Mouse (Mus musculus): ENCODE measurements around the gene Rab22a. TPM values are rescaled to one million over a fixed set of nuclear protein-coding genes. Genes with fewer than 3 reads are reported as not detected.
"Not testable (repeated sequence)": the region's sequence is repeated elsewhere in the genome, so short reads cannot be mapped to it uniquely, and the experiment has no call there.

Rab22a gene
- 10 to 100 TPM; 32.8 to 37.0 TPM for total RNA-seq (2021)
- long read RNA-seq, experiment 1, full-length matches to known transcripts = 94 of 106 reads
- long read RNA-seq, experiment 1, partial matches to known transcripts = 1 of 106 reads
- long read RNA-seq, experiment 1, other reads (novel, unspliced or antisense) = 11 of 106 reads
- long read RNA-seq, experiment 2, full-length matches to known transcripts = 114 of 128 reads
- long read RNA-seq, experiment 2, partial matches to known transcripts = 6 of 128 reads
- long read RNA-seq, experiment 2, other reads (novel, unspliced or antisense) = 8 of 128 reads

- DNase-seq (ENCODE audit: low spot score in 2 of 2) = peak; percentile 96 to 97
Measured at GRCm38 (mm10) chr2:173659057-173659925, at the start of gene Rab22a. Rab22a (plus strand) TSS chr2:173659760.

GRCm38 (mm10) chr2:173615378-173616081 is 44.0 kb upstream of the Rab22a start:
- DNase-seq (ENCODE audit: low spot score in 2 of 2) = no peak

- DNase-seq (ENCODE audit: low spot score in 2 of 2) = no peak
Measured at GRCm38 (mm10) chr2:173616156-173616555, 43.4 kb upstream of the Rab22a start.

GRCm38 (mm10) chr2:173619132-173619531 is 40.4 kb upstream of the Rab22a start:
- DNase-seq (ENCODE audit: low spot score in 2 of 2) = no peak

GRCm38 (mm10) chr2:173620645-173621044 is 38.9 kb upstream of the Rab22a start:
- DNase-seq (ENCODE audit: low spot score in 2 of 2) = no peak

GRCm38 (mm10) chr2:173622173-173622601 is 37.4 kb upstream of the Rab22a start:
- peak in 1 of 2 experiments; percentile 54 for DNase-seq (ENCODE audit: low spot score in 2 of 2)

GRCm38 (mm10) chr2:173624667-173625066 is 34.9 kb upstream of the Rab22a start:
- no peak for DNase-seq (ENCODE audit: low spot score in 2 of 2)

GRCm38 (mm10) chr2:173625786-173626185 is 33.8 kb upstream of the Rab22a start:
- DNase-seq (ENCODE audit: low spot score in 2 of 2) = no peak

GRCm38 (mm10) chr2:173634106-173634505 is 25.5 kb upstream of the Rab22a start:
- not testable (repeated sequence) for DNase-seq (ENCODE audit: low spot score in 2 of 2)

GRCm38 (mm10) chr2:173641370-173641769 is 18.2 kb upstream of the Rab22a start:
- DNase-seq (ENCODE audit: low spot score in 2 of 2) = no peak

GRCm38 (mm10) chr2:173642262-173642999 is 17.1 kb upstream of the Rab22a start:
- no peak for DNase-seq (ENCODE audit: low spot score in 2 of 2)

- DNase-seq (ENCODE audit: low spot score in 2 of 2) = no peak
Measured at GRCm38 (mm10) chr2:173647197-173647911, 12.2 kb upstream of the Rab22a start.

GRCm38 (mm10) chr2:173649762-173650161 is 9.8 kb upstream of the Rab22a start:
- DNase-seq (ENCODE audit: low spot score in 2 of 2) = no peak

GRCm38 (mm10) chr2:173653526-173653925 is 6.0 kb upstream of the Rab22a start:
- DNase-seq (ENCODE audit: low spot score in 2 of 2) = no peak

- no peak for DNase-seq (ENCODE audit: low spot score in 2 of 2)
Measured at GRCm38 (mm10) chr2:173657736-173658135, 1.8 kb upstream of the Rab22a start.

GRCm38 (mm10) chr2:173658517-173658916 is 1.0 kb upstream of the Rab22a start:
- no peak for DNase-seq (ENCODE audit: low spot score in 2 of 2)

- no peak for DNase-seq (ENCODE audit: low spot score in 2 of 2)
Measured at GRCm38 (mm10) chr2:173659926-173660684, 545 bp downstream of the Rab22a start.

- no peak for DNase-seq (ENCODE audit: low spot score in 2 of 2)
Measured at GRCm38 (mm10) chr2:173662255-173662950, 2.8 kb downstream of the Rab22a start.

GRCm38 (mm10) chr2:173664736-173665135 is 5.2 kb downstream of the Rab22a start:
- DNase-seq (ENCODE audit: low spot score in 2 of 2) = no peak

Measured in gastrocnemius, postnatal 4 days (tissue).